Mouse (Mus musculus): ENCODE measurements at regions not wholly inside any gene's neighbourhood (a gene's known extent, or its start where the extent isn't known, plus 50 kb on each side); places are given as distances from the start of the nearest gene placed in this dataset.

DNA sequence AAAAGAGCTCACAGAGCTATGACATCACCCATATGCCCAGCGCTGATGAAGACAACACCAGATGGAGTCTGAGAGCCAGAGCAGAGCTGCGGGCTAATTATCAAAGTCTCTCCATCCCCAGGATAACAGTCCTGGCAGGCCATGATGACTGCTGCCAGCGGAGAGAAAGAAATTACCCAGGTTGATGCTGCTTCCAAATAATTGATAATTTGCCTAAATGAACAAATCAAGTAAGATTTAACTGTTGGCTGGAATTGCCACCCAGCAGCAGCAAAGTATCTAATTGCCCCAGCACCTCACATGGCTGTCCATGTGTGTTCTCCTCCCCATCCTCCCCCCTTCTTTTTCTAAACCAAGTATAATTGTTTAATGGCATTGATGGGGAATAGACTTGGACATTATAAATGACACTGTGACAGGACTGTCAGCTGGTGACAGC is 301.7 kb upstream of the Camk1g start:
- DNase-seq (ENCODE audit: low spot score), result no peak
- H3K9ac ChIP-seq (replicated peaks; ENCODE audit: low read length), result no peak overlapping the region
- no peak overlapping the region for H3K4me3 ChIP-seq (ENCODE audit: low read depth, low read length)
- H3K36me3 ChIP-seq (replicated peaks; ENCODE audit: control insufficient read depth, insufficient read depth, low read depth, low read length), result no peaks in the 10 kb centered on the region
- no peaks in the 10 kb centered on the region for H3K4me1 ChIP-seq (ENCODE audit: control insufficient read depth, insufficient read depth, low read length)
- no peaks in the 10 kb centered on the region for H3K27me3 ChIP-seq (ENCODE audit: control insufficient read depth, insufficient read depth, low read length)
- no peak overlapping the region for H3K4me2 ChIP-seq (ENCODE audit: low read depth, low read length)
- no peaks in the 10 kb centered on the region for H3K9me3 ChIP-seq (replicated peaks; ENCODE audit: control insufficient read depth, low read length)
- no peak overlapping the region for H3K27ac ChIP-seq (replicated peaks; ENCODE audit: low read depth, low read length)
- no peak for ATAC-seq (replicated peaks; ENCODE audit: insufficient number of reproducible peaks, low FRiP score, low TSS enrichment, low read depth)
- WGBS, result 66% methylated on average over 3 of the region's 3 CpGs

DNA sequence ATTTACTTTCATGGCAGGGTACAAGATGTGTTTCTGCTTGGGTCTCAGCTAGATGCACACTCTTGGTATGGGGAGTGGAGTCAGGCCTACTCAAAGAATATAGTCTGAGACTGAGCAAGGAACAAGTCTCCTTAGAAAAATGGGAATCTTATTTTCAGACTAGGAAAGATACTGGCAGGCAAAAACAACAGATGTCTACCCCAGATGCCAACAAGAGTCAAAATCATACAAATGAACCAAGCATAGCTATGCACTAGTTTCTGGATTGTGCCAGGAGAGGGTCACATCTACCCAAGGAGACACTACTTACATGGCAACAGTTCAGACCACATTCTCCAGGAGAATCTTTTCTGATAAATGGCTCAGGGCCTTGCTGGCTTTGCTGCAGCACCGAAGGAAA is 300.9 kb upstream of the Camk1g start:
- WGBS, result 90% methylated on average over 1 of the region's 1 CpGs
- Histone ChIP-seq H3K27ac (replicated peaks; ENCODE audit: low read depth, low read length) (no peak overlapping the region), H3K4me3 (ENCODE audit: low read depth, low read length) (no peak overlapping the region), H3K27me3 (ENCODE audit: control insufficient read depth, insufficient read depth, low read length) (no peaks in the 10 kb centered on the region), H3K9ac (replicated peaks; ENCODE audit: low read length) (no peak overlapping the region), H3K4me1 (ENCODE audit: control insufficient read depth, insufficient read depth, low read length) (no peaks in the 10 kb centered on the region), H3K4me2 (ENCODE audit: low read depth, low read length) (no peak overlapping the region), H3K36me3 (replicated peaks; ENCODE audit: control insufficient read depth, insufficient read depth, low read depth, low read length) (no peaks in the 10 kb centered on the region), H3K9me3 (replicated peaks; ENCODE audit: control insufficient read depth, low read length) (no peaks in the 10 kb centered on the region)
- DNase-seq (ENCODE audit: low spot score) (no peak), ATAC-seq (replicated peaks; ENCODE audit: insufficient number of reproducible peaks, low FRiP score, low TSS enrichment, low read depth) (no peak)

DNA sequence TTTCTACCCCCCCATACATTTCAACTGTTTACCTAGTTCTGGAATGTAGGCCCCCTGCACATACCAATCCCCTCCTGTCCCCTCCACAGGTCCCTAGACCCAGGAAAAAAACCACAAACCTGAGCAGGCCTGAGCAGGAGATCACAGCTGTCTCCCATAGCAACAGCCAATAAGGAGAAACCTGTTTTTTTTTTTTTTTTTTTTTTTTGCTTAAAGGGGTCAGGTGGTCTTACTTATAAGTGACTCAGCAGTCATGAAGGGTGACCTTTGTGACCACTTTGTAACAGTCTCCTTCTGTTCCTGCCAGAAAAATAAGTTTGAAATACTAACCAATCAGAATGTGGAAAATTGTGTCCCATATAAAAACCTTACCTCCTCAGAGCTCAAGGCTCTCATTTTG is 299.9 kb upstream of the Camk1g start:
- H3K4me2 ChIP-seq (ENCODE audit: low read depth, low read length), result no peak overlapping the region
- DNase-seq (ENCODE audit: low spot score), result no peak
- H3K4me3 ChIP-seq (ENCODE audit: low read depth, low read length), result no peak overlapping the region
- H3K27me3 ChIP-seq (ENCODE audit: control insufficient read depth, insufficient read depth, low read length), result no peaks in the 10 kb centered on the region
- no peaks in the 10 kb centered on the region for H3K9me3 ChIP-seq (replicated peaks; ENCODE audit: control insufficient read depth, low read length)
- no peaks in the 10 kb centered on the region for H3K36me3 ChIP-seq (replicated peaks; ENCODE audit: control insufficient read depth, insufficient read depth, low read depth, low read length)
- no peak overlapping the region for H3K27ac ChIP-seq (replicated peaks; ENCODE audit: low read depth, low read length)
- no peak overlapping the region for H3K9ac ChIP-seq (replicated peaks; ENCODE audit: low read length)
- no peaks in the 10 kb centered on the region for H3K4me1 ChIP-seq (ENCODE audit: control insufficient read depth, insufficient read depth, low read length)
- ATAC-seq (replicated peaks; ENCODE audit: insufficient number of reproducible peaks, low FRiP score, low TSS enrichment, low read depth), result no peak

DNA sequence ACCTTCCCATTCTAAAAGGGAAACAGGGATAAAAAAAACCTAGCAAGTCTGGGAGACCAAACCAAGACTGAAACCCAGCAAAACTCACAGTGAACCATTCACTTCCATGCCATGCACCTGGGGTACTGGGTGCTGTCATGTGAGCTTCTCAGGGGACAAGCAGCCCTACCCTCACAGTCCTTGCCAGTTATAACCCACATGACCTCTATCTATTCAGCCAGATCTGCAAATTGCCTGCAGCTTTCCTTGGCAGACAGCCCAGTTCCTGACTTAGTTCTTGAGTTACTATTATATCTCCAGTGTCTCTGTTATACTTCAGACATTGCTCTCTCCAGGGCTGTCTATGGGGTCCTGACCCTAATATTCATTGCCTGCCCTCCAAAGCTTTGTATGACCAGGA is 298.7 kb upstream of the Camk1g start:
- no peak overlapping the region for H3K9ac ChIP-seq (replicated peaks; ENCODE audit: low read length)
- no peak for DNase-seq (ENCODE audit: low spot score)
- ATAC-seq (replicated peaks; ENCODE audit: insufficient number of reproducible peaks, low FRiP score, low TSS enrichment, low read depth), result no peak; the same call in 1 of the 2 replicates
- no peak overlapping the region for H3K27ac ChIP-seq (replicated peaks; ENCODE audit: low read depth, low read length)
- H3K9me3 ChIP-seq (replicated peaks; ENCODE audit: control insufficient read depth, low read length), result no peaks in the 10 kb centered on the region
- H3K27me3 ChIP-seq (ENCODE audit: control insufficient read depth, insufficient read depth, low read length), result no peaks in the 10 kb centered on the region
- no peak overlapping the region for H3K4me2 ChIP-seq (ENCODE audit: low read depth, low read length)
- no peaks in the 10 kb centered on the region for H3K36me3 ChIP-seq (replicated peaks; ENCODE audit: control insufficient read depth, insufficient read depth, low read depth, low read length)
- H3K4me3 ChIP-seq (ENCODE audit: low read depth, low read length), result no peak overlapping the region
- no peaks in the 10 kb centered on the region for H3K4me1 ChIP-seq (ENCODE audit: control insufficient read depth, insufficient read depth, low read length)

DNA sequence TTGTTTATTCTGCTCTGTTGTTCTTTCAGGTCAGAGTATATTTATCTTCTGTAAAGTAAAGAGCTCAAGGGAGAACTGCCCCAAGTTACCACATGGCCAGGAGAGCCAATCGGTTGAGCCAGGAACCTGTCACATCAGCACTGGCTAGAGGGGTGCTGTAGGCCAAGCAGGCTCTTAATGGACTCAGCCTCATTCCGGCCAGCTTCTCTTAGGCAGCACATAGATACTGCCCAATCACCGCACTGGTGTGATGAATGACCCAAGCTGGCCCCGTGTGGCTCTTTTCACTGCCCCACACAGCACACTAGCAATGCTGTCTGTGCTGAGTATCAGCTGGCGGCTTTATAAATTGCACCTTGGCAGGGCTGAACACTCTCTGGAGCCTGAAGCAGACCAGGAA is 295.8 kb upstream of the Camk1g start:
- 64% methylated on average over 5 of the region's 5 CpGs for WGBS
- H3K27ac ChIP-seq (replicated peaks; ENCODE audit: low read depth, low read length), result no peak overlapping the region
- no peaks in the 10 kb centered on the region for H3K4me1 ChIP-seq (ENCODE audit: control insufficient read depth, insufficient read depth, low read length)

DNA sequence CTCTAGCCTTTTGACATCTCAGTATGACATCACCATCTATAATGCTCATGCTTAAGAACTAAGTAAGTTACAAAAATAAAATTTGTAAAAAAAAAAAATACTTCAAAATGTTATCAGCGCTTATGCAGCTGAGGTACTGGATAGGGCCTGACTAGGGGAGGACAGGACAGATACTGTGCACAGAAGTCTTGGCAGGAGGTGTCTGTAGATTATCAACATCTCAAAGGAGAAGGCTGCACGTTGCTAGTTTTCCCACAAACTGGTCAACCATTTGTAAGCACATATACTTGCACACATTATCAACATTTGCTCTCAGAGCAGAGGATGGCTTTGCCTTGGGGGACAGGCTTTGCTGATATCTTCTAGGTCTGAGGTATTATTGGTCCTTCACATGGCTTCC is 294.5 kb upstream of the Camk1g start:
- 84% methylated on average over 2 of the region's 2 CpGs for WGBS
- Histone ChIP-seq H3K27ac (replicated peaks; ENCODE audit: low read depth, low read length) (no peak overlapping the region), H3K9ac (replicated peaks; ENCODE audit: low read length) (no peak overlapping the region), H3K9me3 (replicated peaks; ENCODE audit: control insufficient read depth, low read length) (no peaks in the 10 kb centered on the region), H3K36me3 (replicated peaks; ENCODE audit: control insufficient read depth, insufficient read depth, low read depth, low read length) (no peaks in the 10 kb centered on the region), H3K27me3 (ENCODE audit: control insufficient read depth, insufficient read depth, low read length) (no peaks in the 10 kb centered on the region), H3K4me1 (ENCODE audit: control insufficient read depth, insufficient read depth, low read length) (no peaks in the 10 kb centered on the region), H3K4me3 (ENCODE audit: low read depth, low read length) (no peak overlapping the region), H3K4me2 (ENCODE audit: low read depth, low read length) (no peak overlapping the region)
- ATAC-seq (replicated peaks; ENCODE audit: insufficient number of reproducible peaks, low FRiP score, low TSS enrichment, low read depth), result no peak
- DNase-seq (ENCODE audit: low spot score), result no peak

More for the DNA sequence above, 295.8 kb upstream of the Camk1g start:
- H3K4me3 ChIP-seq (ENCODE audit: low read depth, low read length), result no peak overlapping the region
- no peak overlapping the region for H3K4me2 ChIP-seq (ENCODE audit: low read depth, low read length)
- no peak overlapping the region for H3K9ac ChIP-seq (replicated peaks; ENCODE audit: low read length)
- H3K27me3 ChIP-seq (ENCODE audit: control insufficient read depth, insufficient read depth, low read length), result no peaks in the 10 kb centered on the region
- DNase-seq (ENCODE audit: low spot score), result no peak
- no peaks in the 10 kb centered on the region for H3K9me3 ChIP-seq (replicated peaks; ENCODE audit: control insufficient read depth, low read length)
- no peaks in the 10 kb centered on the region for H3K36me3 ChIP-seq (replicated peaks; ENCODE audit: control insufficient read depth, insufficient read depth, low read depth, low read length)
- ATAC-seq (replicated peaks; ENCODE audit: insufficient number of reproducible peaks, low FRiP score, low TSS enrichment, low read depth), result no peak; the same call in 1 of the 2 replicates

DNA sequence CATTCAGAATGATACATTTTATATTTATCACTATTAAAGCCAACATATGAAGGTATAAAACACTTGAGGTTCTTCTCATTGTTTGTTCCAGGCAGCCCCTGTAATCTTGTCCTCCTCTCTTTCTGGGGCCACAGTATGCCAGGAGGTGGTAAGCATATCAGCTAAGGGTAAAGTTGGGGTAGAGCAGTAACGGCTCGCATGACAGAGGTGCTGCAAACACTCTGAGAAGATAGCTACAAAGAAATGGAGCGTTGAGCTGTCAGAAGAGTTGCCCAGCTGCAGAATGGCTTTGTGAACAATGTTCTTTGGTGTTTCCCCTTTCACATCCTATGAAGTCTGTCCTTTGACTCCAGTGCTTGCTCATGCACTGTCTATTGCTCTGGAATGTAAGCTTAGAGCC is 293.5 kb upstream of the Camk1g start:
- no peaks in the 10 kb centered on the region for H3K36me3 ChIP-seq (replicated peaks; ENCODE audit: control insufficient read depth, insufficient read depth, low read depth, low read length)
- no peak overlapping the region for H3K9ac ChIP-seq (replicated peaks; ENCODE audit: low read length)
- H3K27me3 ChIP-seq (ENCODE audit: control insufficient read depth, insufficient read depth, low read length), result no peaks in the 10 kb centered on the region
- no peaks in the 10 kb centered on the region for H3K9me3 ChIP-seq (replicated peaks; ENCODE audit: control insufficient read depth, low read length)
- DNase-seq (ENCODE audit: low spot score), result no peak
- H3K27ac ChIP-seq (replicated peaks; ENCODE audit: low read depth, low read length), result no peak overlapping the region
- WGBS, result 87% methylated on average over 3 of the region's 3 CpGs
- no peak overlapping the region for H3K4me3 ChIP-seq (ENCODE audit: low read depth, low read length)
- ATAC-seq (replicated peaks; ENCODE audit: insufficient number of reproducible peaks, low FRiP score, low TSS enrichment, low read depth), result no peak
- H3K4me1 ChIP-seq (ENCODE audit: control insufficient read depth, insufficient read depth, low read length), result no peaks in the 10 kb centered on the region
- H3K4me2 ChIP-seq (ENCODE audit: low read depth, low read length), result no peak overlapping the region

DNA sequence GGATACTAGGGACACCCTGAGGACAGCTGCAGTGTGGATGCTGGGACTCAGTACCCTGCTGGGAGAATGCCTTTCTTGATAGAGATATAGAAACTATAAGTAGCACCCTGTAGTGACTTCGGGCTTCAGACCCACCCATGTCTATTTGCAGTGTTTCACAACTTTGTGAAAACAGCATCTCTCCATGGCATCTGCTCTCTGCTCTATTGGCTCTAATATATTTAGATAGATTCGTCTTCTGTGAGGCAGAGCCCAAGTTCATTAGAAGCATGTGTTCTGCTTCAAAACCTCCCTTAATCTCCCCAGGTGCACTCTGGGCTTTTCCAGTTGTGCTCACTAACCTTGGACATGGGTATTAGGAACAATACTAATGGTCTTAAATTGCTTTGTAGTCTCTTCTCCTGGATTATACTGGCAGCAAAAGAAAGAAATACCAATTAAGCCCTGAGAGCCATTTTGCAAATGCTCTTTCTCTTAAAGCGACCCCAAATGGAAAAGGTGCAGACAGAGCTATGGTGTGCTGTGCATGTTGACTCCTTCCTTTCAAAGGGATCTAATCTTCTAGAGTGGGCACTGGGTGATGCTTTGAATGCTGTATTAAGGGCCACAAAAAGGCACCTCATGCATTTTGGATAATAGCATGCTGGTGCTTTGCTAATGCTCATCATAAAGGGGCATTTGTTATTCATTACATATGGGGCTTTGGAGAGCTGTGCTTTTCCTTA is 292.2 kb upstream of the Camk1g start:
- Histone ChIP-seq H3K9ac (replicated peaks; ENCODE audit: low read length) (no peak overlapping the region), H3K9me3 (replicated peaks; ENCODE audit: control insufficient read depth, low read length) (no peaks in the 10 kb centered on the region), H3K4me2 (ENCODE audit: low read depth, low read length) (no peak overlapping the region), H3K27me3 (ENCODE audit: control insufficient read depth, insufficient read depth, low read length) (no peaks in the 10 kb centered on the region), H3K4me1 (ENCODE audit: control insufficient read depth, insufficient read depth, low read length) (no peaks in the 10 kb centered on the region), H3K36me3 (replicated peaks; ENCODE audit: control insufficient read depth, insufficient read depth, low read depth, low read length) (no peaks in the 10 kb centered on the region), H3K27ac (replicated peaks; ENCODE audit: low read depth, low read length) (no peak overlapping the region), H3K4me3 (ENCODE audit: low read depth, low read length) (no peak overlapping the region)
- 59% methylated on average over 3 of the region's 3 CpGs for WGBS
- DNase-seq (ENCODE audit: low spot score) (no peak), ATAC-seq (replicated peaks; ENCODE audit: insufficient number of reproducible peaks, low FRiP score, low TSS enrichment, low read depth) (no peak)

All from embryonic facial prominence, embryonic 11.5 days (tissue).